Mouse (Mus musculus) layer of hippocampus, adult 2 months (tissue): ENCODE data around the gene Srsf9. TPM values are rescaled to one million over a fixed set of nuclear protein-coding genes. Genes with fewer than 3 reads are reported as not detected.
"Not testable (repeated sequence)": the region's sequence is repeated elsewhere in the genome, so short reads cannot be mapped to it uniquely, and the experiment has no call there.

Experiments used
- DNase-seq, 2 experiments: peaks; one replicate each; pipeline ENCODE4 v3.0.0; 2022; ENCODE audit warnings: low spot score in 2 of 2
- H3K27ac ChIP-seq: fragments of 200-600 bp; 2 replicates; pipeline ENCODE4 v1.8.1; 2022
- H3K4me3 ChIP-seq: fragments of 200-600 bp; 2 replicates; pipeline ENCODE4 v1.8.1; 2022; ENCODE audit warnings: mild to moderate bottlenecking
- CTCF ChIP-seq: fragments of 200-600 bp; conservative IDR thresholded peaks from 2 replicates; pipeline ENCODE4 v1.8.1; 2022; ENCODE audit warnings: antibody characterized with exemption, mild to moderate bottlenecking, moderate library complexity
- total RNA-seq, 2 experiments: library from RNA; stranded (reverse); gene quantifications; 2 replicates each; pipeline ENCODE4 v1.2.3; 2021

Srsf9 gene
- total RNA-seq, 2 experiments from 2014 or later, result 91.4 to 102 TPM

DNA sequence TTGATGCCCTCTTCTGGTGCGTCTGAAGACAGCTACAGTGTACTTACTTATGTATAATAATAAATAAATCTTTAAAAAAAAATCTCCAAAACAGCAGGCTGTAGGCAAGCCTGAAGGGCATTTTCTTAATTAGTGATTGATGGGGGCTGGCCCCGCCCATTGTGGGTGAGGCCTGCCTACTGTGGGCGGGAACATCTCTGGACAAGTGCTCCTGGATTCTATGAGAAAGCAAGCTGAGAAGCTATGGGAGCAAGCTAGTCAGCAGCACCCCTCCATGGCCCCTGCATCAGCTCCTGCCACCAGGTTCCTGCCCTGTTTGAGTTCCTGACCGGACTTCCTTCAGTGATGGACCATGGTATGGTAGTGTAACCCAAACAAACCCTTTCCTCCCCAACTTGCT lies 37.8 kb downstream of the Srsf9 start:
- TF ChIP-seq CTCF, result no peak
- H3K27ac ChIP-seq, result no peak overlapping the region
- no peak for DNase-seq
- H3K4me3 ChIP-seq, result no peak overlapping the region

DNA sequence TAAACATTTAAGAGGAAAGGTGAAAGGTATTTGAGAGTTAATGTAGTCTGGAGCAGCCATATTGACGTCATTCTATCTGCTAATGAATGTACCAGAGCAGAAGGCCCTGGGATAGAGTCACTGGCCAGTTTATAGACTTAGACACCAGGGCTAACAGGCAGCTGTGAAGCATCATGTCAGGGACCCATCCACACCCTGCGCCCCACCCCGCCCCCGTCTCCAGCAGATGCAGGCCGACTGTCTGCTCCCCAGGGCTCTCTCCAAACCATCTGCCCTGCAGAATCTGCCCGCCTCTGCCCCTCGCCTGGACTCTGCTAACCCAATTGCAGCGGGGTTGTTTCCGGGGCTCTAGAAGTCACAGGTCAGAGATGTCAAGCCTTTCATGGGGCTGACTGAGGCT lies 44.8 kb downstream of the Srsf9 start:
- Histone ChIP-seq H3K27ac (no peak overlapping the region), H3K4me3 (no peak overlapping the region)
- no peak for DNase-seq
- no peak for TF ChIP-seq CTCF

DNA sequence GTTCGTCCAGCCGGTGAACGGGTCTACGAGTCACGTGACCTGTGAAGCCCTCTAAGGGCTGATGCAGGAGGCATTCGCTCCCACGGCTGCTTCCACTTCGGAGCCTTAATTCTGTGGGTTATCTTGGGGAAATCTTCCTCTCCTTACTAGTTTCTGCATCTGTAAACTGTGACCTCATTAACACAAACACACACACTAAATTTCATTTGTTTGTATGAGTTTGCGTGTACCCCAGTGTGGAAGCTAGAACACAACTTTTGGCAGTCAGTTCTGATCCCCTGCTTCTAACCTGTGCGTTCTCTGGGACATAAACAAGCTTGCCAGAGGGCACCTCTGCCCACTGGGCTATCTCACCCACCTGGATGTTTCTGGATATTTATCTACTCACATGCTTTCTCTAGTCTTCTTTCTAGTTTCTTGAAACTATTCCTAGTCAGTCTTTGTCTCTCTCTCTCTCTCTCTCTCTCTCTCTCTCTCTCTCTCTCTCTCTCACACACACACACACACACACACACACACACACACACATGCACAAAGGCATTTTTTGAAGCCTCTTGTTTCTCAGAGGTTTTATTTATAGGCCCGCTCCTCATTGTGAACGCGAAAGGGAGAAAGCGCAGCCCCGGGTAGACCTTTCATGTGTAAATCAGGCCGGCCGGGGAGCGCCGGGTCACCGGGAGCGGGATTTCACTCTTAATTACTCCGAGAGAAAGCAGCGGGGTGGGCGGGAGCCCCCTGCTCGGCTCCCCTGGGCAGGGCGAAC lies 46.6 kb downstream of the Srsf9 start:
- TF ChIP-seq CTCF, result no peak
- peak in 1 of 2 experiments; percentile 56 for DNase-seq
- Histone ChIP-seq H3K27ac (no peak overlapping the region), H3K4me3 (peak overlapping the region; percentile 27; the same call in 1 of the 2 replicates)

- no peak for TF ChIP-seq CTCF
- no peak overlapping the region for H3K27ac ChIP-seq
- H3K4me3 ChIP-seq, result peak overlapping the region; percentile 27; the same call in 1 of the 2 replicates
- DNase-seq, result no peak
These were observed 47.3 kb downstream of the Srsf9 start for GRCm38 (mm10) chr5:115374204-115374820.

GRCm38 (mm10) chr5:115375436-115375835 lies 48.5 kb downstream of the Srsf9 start:
- no peak for DNase-seq
- peak; percentile 47 for TF ChIP-seq CTCF
- Histone ChIP-seq H3K4me3 (no peak overlapping the region), H3K27ac (no peak overlapping the region)

DNA sequence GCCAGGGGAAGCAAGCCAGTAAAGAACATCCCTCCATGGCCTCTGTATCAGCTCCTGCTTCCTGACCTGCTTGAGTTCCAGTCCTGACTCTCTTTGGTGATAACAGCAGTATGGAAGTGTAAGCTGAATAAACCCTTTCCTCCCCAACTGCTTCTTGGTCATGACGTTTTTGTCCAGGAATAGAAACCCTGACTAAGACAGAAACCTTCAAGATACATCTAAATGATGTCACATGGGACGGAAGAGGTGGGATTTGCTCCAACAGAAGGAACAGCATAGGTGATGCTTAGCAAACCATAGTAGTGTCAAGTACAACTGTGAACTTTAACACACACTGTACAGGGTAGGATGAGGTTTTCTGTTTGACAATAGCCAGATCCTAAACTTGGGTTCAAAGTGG lies 51.9 kb downstream of the Srsf9 start:
- H3K27ac ChIP-seq, DNase-seq, H3K4me3 ChIP-seq: not testable (repeated sequence)

Other genes starting within 250 kb of the Srsf9 start
- gene Gm10401, start 228.9 kb upstream of the Srsf9 start, total RNA-seq, result not detected
- gene Acads, start 207.8 kb upstream of the Srsf9 start, total RNA-seq, result 1 to 10 TPM; 6.5 to 7.3 TPM
- 10 to 100 TPM; 25.9 to 28.0 TPM for gene Unc119b, start 192.2 kb upstream of the Srsf9 start, total RNA-seq
- gene Mlec, start 169.0 kb upstream of the Srsf9 start, total RNA-seq, result 10 to 100 TPM; 75.7 to 84.7 TPM
- 100 to 1,000 TPM; 124 to 129 TPM for gene Cabp1, start 132.8 kb upstream of the Srsf9 start, total RNA-seq
- 100 to 1,000 TPM; 103 to 104 TPM for gene Pop5, start 91.3 kb upstream of the Srsf9 start, total RNA-seq
- gene Rnf10, start 54.3 kb upstream of the Srsf9 start, total RNA-seq, result 100 to 1,000 TPM; 238 to 248 TPM
- 10 to 100 TPM; 40.9 to 42.6 TPM for gene Coq5, start 47.5 kb upstream of the Srsf9 start, total RNA-seq
- 100 to 1,000 TPM; 727 to 730 TPM for gene Dynll1, start 26.2 kb upstream of the Srsf9 start, total RNA-seq
- gene Gatc, start 14.0 kb downstream of the Srsf9 start, total RNA-seq, result 10 to 100 TPM; 19.5 to 20.8 TPM
- 10 to 100 TPM; 22.3 to 25.4 TPM for gene Triap1, start 14.0 kb downstream of the Srsf9 start, total RNA-seq
- 100 to 1,000 TPM; 685 to 700 TPM for gene Cox6a1, start 21.8 kb downstream of the Srsf9 start, total RNA-seq
- 10 to 100 TPM; 48.6 to 52.4 TPM for gene Msi1, start 102.4 kb downstream of the Srsf9 start, total RNA-seq
- gene Pla2g1b, start 139.1 kb downstream of the Srsf9 start, total RNA-seq, result not detected
- gene Sirt4, start 157.5 kb downstream of the Srsf9 start, total RNA-seq, result 10 to 100 TPM; 37.8 to 56.5 TPM
- gene Pxn, start 179.5 kb downstream of the Srsf9 start, total RNA-seq, result 10 to 100 TPM; 40.8 to 47.3 TPM
- 100 to 1,000 TPM; 225 to 234 TPM for gene Rplp0, start 232.3 kb downstream of the Srsf9 start, total RNA-seq
- 10 to 100 TPM; 74.5 to 76.7 TPM for gene Gcn1l1, start 238.1 kb downstream of the Srsf9 start, total RNA-seq